Mouse (Mus musculus) cerebellum, adult 2 months (tissue): ENCODE results near the gene Tmcc2. TPM values are rescaled to one million over a fixed set of nuclear protein-coding genes. Genes with fewer than 3 reads are reported as not detected.

Experiments
- DNase-seq, 2 experiments: peaks; one replicate each; pipeline ENCODE4 v3.0.0; 2021
- H3K27ac ChIP-seq: fragments of 200-500 bp; 2 replicates; pipeline ENCODE4 v1.5.1; 2012; ENCODE audit warnings: low read length, control low read depth, inconsistent platforms; ENCODE audit not compliant: insufficient read depth
- H3K27me3 ChIP-seq: fragments of 200-500 bp; 2 replicates; pipeline ENCODE4 v1.6.1; 2012; ENCODE audit warnings: inconsistent platforms, mild to moderate bottlenecking, low read length, moderate library complexity; ENCODE audit not compliant: control insufficient read depth, insufficient read depth
- H3K4me1 ChIP-seq: fragments of 200-500 bp; 2 replicates; pipeline ENCODE4 v1.6.1; 2011; ENCODE audit warnings: low read length; ENCODE audit not compliant: control insufficient read depth, insufficient read depth
- H3K4me3 ChIP-seq: fragments of 200-500 bp; replicated peaks from 2 replicates; pipeline ENCODE3; 2011; ENCODE audit warnings: mild to moderate bottlenecking, low read depth, low read length, control low read depth; ENCODE audit not compliant: insufficient read depth
- CTCF ChIP-seq: fragments of 200-500 bp; IDR thresholded peaks from 2 replicates; pipeline ENCODE4 v1.5.1; 2011; ENCODE audit warnings: low read depth, mild to moderate bottlenecking, control low read depth, low read length, moderate library complexity, borderline replicate concordance; ENCODE audit not compliant: insufficient read depth
- POLR2A ChIP-seq: fragments of 200-500 bp; IDR thresholded peaks from 2 replicates; pipeline ENCODE4 v1.6.1; 2011; ENCODE audit warnings: low read length, control low read depth, borderline replicate concordance; ENCODE audit not compliant: insufficient read depth
- WGBS: fragments of 180-500 bp; shearing (Covaris S2); methylation state at CpG from one replicate; pipeline ENCODE4 v1.1.7; 2018; 5-methylcytosine and 5-hydroxymethylcytosine counted together
- polyA plus RNA-seq: library from polyadenylated mRNA; depleted of rRNA; stranded (reverse); fragments of >200 nt; gene quantifications from 2 replicates; pipeline ENCODE4 v1.2.3, GENCODE M21; 2012

The Tmcc2 gene
- polyA plus RNA-seq, 1 experiment = 157 TPM

DNA sequence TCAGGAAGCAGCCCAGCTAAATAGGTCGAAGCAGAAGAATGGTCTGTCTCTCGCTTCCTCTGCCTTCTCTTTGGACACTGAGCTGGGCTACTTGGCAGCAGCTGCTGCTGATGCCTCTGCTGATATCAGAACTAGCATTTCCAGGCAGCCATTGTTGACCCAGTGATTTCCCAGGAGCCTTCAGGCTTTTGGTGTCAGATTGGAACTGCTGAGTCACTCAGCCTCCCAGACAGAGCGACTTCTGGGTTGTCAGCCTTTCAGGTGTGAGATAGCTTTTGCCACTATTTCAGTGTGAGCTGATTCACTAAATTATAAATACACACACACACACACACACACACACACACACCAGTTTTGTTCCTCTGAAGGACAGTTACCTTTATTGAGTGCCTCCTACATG lies 19.6 kb upstream of the Tmcc2 start:
- TF ChIP-seq POLR2A (no peak), CTCF (no peak)
- H3K27ac ChIP-seq = no peak overlapping the region
- H3K4me3 ChIP-seq = no peak overlapping the region
- no peaks in the 10 kb centered on the region for H3K27me3 ChIP-seq
- no peaks in the 10 kb centered on the region for H3K4me1 ChIP-seq
- 87% methylated on average over 3 of the region's 3 CpGs for WGBS
- DNase-seq = no peak

DNA sequence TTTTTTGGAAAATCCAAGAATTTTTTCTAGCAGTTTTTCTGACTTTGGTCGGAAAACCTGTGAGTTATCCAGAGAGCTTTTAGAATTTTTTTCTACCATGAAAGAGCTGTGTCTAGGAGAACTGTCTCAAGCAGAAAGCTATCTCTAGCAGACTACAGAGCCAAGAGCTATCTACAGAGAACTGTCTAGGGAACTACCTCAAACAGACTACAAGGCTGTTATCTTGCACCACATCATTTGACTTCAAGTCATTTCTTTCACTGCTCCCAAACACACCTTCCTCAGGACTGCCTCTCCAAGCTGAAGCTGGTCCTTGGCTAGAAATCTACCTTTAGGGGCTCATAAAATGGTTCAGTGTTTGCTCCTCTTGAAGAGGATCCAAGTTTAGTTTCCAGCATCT lies 10.8 kb upstream of the Tmcc2 start:
- DNase-seq = no peak
- Histone ChIP-seq H3K27me3 (no peaks in the 10 kb centered on the region), H3K4me3 (no peak overlapping the region), H3K27ac (no peak overlapping the region), H3K4me1 (no peaks in the 10 kb centered on the region)
- WGBS = 89% methylated on average over 1 of the region's 1 CpGs
- no peak for TF ChIP-seq POLR2A

DNA sequence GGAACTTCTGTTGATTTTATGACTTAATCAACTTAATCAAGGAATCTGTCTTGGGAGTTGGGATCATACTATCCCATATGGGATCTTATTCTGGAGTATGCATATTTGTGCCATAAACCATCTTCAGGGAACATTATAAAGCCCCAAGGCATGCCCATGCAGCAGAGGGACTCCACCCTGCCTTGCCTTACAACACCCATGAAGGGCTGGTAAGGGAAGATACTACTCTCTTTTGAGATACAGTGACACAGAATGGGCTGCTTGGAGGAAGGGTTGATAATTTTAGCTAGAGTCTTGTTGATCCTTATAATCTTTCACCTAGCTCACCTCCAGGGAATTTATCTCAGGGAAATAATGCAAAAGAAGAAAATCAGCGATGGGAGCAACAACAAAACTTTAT lies 9.5 kb upstream of the Tmcc2 start:
- 66% methylated on average over 1 of the region's 1 CpGs for WGBS
- Histone ChIP-seq H3K27me3 (no peaks in the 10 kb centered on the region), H3K27ac (no peak overlapping the region), H3K4me1 (no peaks in the 10 kb centered on the region), H3K4me3 (no peak overlapping the region)
- TF ChIP-seq POLR2A (no peak), CTCF (no peak)
- no peak for DNase-seq

- no peak overlapping the region for H3K27ac ChIP-seq
- no peak for TF ChIP-seq CTCF
- no peak for TF ChIP-seq POLR2A
- DNase-seq = no peak
- H3K4me3 ChIP-seq = no peak overlapping the region
- H3K4me1 ChIP-seq = no peaks in the 10 kb centered on the region; the same call in 1 of the 2 replicates
- 66% methylated on average over 2 of the region's 2 CpGs for WGBS
- H3K27me3 ChIP-seq = no peaks in the 10 kb centered on the region
Observed at GRCm38 (mm10) chr1:132396705-132397104, 5.6 kb upstream of the Tmcc2 start.

GRCm38 (mm10) chr1:132392872-132393271 lies 1.8 kb upstream of the Tmcc2 start:
- Histone ChIP-seq H3K27ac (no peak overlapping the region; the same call in 1 of the 2 replicates), H3K4me3 (no peak overlapping the region)

DNA sequence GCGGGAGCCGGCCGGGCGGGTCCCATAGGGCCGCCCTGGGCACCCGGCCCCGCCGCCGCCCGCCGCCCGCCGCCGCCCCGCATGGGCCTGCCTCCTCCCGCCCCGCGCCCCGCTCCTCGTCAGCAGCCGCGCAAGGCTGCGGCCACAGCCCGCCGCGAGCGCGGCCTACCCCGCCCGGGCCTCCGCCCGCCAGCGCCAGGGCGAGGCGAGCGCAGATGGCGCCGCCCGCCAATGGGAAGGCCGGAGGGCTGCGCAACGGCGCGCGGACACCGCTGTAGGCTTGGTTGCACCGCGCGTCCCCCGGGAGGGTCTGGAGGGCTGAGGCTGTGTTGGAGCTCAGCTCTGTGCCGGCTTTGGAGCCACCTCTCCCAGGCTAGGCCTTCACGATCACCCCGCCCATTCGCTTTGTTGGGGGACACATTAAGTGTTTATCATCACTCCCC lies 520 bp upstream of the Tmcc2 start:
- Histone ChIP-seq H3K4me1 (peaks cover 3% of the 10 kb centered on the region; the same call in 1 of the 2 replicates), H3K27me3 (no peaks in the 10 kb centered on the region), H3K27ac (peak overlapping the region; percentile 90), H3K4me3 (peak overlapping the region; percentile 92)
- TF ChIP-seq CTCF (no peak), POLR2A (peak; percentile 92)
- WGBS = under 1% methylated on average over 54 of the region's 54 CpGs
- peak; percentile 89 to 91 for DNase-seq

More at GRCm38 (mm10) chr1:132392872-132393271, 1.8 kb upstream of the Tmcc2 start:
- H3K27me3 ChIP-seq = no peaks in the 10 kb centered on the region
- WGBS = 39% methylated on average over 5 of the region's 5 CpGs
- no peaks in the 10 kb centered on the region; the same call in 1 of the 2 replicates for H3K4me1 ChIP-seq
- TF ChIP-seq POLR2A (no peak), CTCF (no peak)
- no peak for DNase-seq

DNA sequence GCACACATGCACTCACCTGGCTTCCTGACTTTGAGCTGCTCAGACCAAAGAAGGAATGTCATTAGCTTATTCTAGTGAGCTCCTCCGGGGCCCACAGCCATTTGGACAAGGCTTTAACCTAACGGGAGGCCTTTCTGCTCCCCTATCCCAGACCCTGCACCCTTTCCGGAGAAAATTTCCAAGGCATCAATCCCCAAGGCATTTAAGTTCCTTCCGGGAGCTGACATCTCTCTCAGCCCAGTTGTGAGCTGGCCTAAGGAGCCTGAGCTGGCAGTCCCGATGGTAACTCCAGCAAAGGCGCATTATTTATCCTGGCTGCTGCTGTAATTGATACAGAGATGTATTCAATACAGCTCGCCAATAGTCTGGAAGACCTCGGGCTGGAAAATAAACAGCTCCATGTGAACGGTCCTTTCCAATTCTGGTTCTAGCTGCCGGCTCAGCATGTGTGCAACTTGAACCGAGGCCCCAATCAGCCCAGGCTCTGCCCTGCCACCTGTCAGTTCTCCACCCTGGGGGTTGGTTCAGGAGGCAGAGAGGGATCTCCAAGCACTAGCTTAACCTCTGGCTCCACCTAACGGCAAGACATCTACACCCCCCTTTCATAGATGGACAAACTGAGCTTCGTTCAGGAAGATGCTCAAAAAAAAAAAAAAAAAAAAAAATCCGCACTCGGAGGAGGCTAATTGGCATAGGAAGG lies 1.0 kb downstream of the Tmcc2 start:
- Histone ChIP-seq H3K27me3 (no peaks in the 10 kb centered on the region), H3K4me1 (peaks cover 17% of the 10 kb centered on the region; the same call in 1 of the 2 replicates), H3K27ac (peak overlapping the region; percentile 90), H3K4me3 (peak overlapping the region; percentile 92)
- 2% methylated on average over 15 of the region's 15 CpGs for WGBS
- DNase-seq = peak; percentile 92 to 97
- TF ChIP-seq CTCF = peak; percentile 81
- TF ChIP-seq POLR2A = peak; percentile 65; the same call in 1 of the 2 replicates

DNA sequence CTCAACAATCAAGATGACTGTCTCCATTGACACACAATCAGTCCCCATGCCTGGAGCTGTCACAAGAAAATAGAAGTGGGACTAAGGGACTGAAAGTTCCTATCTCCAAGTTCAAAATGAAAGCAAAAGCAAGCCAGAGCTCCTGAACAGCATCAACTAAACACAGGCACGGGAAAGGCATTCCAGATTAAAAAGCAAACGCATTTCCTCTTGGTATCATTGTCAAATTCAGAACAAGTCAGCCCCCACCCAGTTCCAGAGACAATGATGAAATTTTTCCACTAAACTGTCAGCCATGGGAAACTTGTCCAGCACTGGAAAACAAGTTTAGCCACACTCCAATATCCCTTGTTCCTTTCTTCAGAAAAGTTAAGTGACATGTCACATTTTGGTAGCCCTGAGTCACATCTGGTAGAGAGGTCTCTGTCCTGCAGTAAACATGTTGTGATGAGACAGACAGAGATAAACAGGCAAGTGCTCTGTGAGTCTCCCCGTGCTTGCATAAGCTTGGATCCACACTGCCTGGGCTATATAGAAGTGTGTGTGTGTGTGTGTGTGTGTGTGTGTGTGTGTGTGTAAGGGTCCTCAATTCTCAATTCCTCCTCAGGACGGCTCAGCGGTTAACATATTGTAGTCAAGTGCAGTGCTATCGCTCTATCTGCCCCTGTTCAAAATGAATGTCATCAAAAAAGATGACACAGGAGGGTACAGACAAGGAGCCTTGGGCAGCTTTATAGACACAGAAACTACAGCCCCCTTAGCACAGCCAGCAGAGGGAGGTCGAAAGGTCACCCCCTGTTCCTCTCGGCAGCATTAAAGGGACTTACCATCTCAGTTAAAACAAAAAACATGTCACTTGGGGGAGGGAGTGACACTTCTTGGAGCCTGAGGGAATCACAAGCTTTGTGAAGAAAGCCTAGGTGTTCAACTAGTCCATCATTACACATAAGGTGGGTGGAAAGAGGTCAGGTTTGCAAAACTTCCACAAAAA lies 2.0 kb downstream of the Tmcc2 start:
- WGBS = 7% methylated on average over 8 of the region's 8 CpGs
- peak; percentile 26 to 38 for DNase-seq
- TF ChIP-seq POLR2A (no peak), CTCF (no peak)
- Histone ChIP-seq H3K27ac (peak overlapping the region; percentile 87), H3K4me1 (peaks cover 25% of the 10 kb centered on the region), H3K4me3 (peak overlapping the region; percentile 66), H3K27me3 (no peaks in the 10 kb centered on the region)
